Mouse (Mus musculus) kidney, adult 11 months (tissue): ENCODE results near the gene H2-M10.6.

Experiments used
- DNase-seq: peaks from one replicate; pipeline ENCODE4 v3.0.0; 2022

Gene H2-M10.6

DNA sequence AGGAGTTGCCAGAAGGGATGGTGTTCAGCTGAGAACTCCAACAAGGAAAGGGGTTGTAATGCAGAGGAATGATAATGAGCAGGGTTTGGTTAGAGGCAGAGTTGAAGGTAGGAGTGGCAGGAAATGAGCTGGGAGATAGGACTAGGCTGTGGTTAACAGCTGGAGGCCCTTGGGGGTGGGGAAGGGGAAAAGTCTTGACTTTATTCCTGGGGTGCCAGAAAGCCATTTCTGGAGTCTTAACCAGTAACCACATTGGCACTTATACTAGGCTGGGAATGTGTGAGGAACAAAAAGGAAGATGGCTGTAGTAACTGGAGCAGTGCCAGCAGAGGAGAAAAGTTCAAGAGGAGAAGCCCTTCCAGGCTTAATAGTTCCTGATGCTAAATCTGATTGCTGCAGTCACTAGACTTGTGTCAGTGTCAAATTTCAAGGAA lies 32.3 kb downstream of the H2-M10.6 start:
- no peak for DNase-seq

- DNase-seq: no peak
These were observed 32.8 kb downstream of the H2-M10.6 start for GRCm38 (mm10) chr17:36844725-36845124.

- DNase-seq: no peak
These were observed 36.9 kb downstream of the H2-M10.6 start for GRCm38 (mm10) chr17:36848911-36849310.

DNA sequence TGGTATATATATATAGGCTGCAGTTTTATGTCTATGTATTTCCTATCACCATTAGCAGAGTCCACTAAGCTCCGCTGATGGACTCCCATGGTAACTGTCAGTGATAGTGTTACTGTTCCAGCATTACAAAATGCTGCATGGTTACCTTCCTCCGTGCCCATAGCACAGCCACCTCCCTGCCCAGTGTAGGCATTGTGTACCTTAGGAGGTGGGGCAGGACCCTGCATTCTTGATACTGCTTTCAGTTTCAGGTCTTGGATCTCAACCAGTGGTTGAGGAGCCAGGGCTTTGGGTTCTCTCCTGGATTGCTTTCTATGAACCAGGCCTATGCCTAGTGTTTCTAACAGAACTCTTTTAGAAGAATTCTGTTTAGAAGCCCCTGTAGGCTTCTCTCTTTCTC lies 38.0 kb downstream of the H2-M10.6 start:
- DNase-seq: no peak

DNA sequence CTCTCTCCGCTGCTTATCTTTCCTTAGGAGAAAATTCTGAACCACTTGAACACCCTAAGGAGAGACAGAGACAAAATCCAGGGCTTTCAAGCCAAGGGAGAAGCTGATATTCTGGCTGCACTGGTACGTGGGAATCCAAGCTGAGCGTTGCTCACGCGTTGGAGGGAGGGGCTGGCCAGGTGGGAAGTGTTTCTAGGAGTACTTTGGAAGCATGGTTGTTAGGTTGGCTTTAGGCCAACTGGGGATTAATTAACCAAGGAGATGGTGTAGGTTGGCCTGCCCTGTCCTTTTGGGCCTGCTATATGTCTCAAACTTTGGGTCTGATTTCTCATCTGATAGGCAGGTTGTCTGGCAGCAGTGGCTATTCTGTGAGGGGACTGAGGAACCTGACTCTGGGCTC lies 39.2 kb downstream of the H2-M10.6 start:
- no peak for DNase-seq

DNA sequence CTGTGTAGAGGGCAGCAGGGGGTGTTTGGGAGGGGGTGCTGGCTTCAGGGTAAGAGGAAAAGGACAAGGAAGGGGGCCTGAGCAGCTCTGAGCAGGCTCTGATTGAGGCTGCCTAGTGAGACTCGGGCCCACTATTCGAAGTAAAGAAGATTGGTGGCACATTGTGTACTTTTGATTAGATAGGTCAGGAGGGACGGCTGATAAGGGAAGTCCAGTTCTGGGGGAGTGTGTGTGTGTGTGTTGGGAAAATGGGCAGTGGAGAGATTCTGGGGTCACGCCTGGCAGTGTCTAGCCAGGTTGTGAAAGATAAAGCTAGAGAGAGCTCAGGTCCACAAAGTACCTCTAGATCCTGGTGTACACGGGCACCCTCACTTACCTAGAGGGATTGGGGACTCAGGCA lies 39.7 kb downstream of the H2-M10.6 start:
- no peak for DNase-seq

DNA sequence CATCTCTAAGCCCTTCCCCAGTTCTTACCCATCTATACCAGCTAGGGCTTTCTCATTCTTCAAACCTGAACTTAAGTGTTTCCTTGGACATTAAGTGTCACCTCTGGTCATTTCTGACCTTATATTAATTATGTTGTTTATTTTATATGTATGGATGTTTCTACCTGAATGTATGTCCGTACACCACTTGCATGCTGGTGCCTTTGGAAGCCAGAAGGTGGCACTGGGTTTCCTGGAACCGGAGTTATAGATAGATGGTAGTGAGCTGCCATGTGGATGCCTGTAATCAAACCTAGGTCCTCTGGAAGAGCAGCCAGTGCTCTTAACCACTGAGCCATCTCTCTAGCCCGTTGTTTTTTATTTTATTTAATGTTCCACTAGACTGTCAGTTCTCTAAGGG lies 43.5 kb downstream of the H2-M10.6 start:
- no peak for DNase-seq

DNA sequence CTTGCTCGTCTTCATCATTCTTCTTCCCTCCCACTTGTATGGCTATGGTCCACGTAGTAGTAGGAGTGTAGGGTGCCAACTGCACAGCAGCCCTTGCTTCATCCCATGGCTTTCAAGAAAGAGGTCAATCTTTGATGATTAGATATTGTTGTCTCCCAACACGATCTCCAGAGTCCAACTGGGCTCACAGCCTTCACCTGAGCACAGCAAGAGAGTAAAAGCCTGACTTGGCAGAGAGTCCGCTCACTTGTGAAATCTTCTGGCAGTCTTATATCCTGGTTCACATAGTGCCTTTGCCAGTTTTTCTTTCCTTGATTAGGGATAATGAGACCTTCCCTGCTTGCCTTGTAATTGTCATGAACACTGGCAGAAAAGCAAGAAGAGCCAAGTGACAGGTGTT lies 44.3 kb downstream of the H2-M10.6 start:
- no peak for DNase-seq

GRCm38 (mm10) chr17:36858181-36858580 lies 46.2 kb downstream of the H2-M10.6 start:
- no peak for DNase-seq

DNA sequence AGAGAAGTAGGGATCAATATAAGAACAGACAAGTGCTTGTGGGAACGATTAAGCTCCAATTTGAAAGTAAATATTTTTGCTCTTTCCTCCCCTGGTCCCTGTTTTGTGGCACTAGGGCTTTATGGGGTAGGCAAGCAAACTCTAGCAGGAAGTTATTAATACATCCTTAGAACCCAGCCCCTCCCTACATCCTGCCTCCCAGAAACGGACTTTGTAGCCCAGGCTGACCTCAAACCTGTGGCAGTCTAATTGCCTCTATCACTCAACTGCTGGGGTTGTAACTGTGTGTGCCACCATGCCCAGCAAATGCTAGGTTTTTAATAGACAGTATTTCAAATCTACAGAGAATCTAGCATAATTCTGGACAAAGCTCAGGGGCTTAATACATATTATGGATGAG lies 49.7 kb downstream of the H2-M10.6 start:
- DNase-seq: no peak
